Mouse (Mus musculus) MEL (cell line): ENCODE data around the gene Actr3. TPM values are rescaled to one million over a fixed set of nuclear protein-coding genes. Genes with fewer than 3 reads are reported as not detected.

Source experiments
- DNase-seq: peaks from one replicate; pipeline ENCODE4 v3.0.0; 2011; ENCODE audit warnings: low read depth, low spot score
- H3K27ac ChIP-seq: 2 replicates; pipeline ENCODE4 v1.5.1; 2012; ENCODE audit warnings: low read depth, mild to moderate bottlenecking, control low read depth, low read length, moderate library complexity; ENCODE audit not compliant: control insufficient read depth
- H3K27me3 ChIP-seq, 2 experiments: fragments of 150-350 bp in 1 of 2; sonication (generic) in 1 of 2; 2 replicates each; pipeline ENCODE4 v1.6.1; 2012; ENCODE audit warnings: low read length in 2 of 2, mild to moderate bottlenecking in 2 of 2, improper control_type of control experiment in 1 of 2, moderate library complexity in 1 of 2; ENCODE audit not compliant: insufficient read depth in 2 of 2, control insufficient read depth in 1 of 2
- H3K36me3 ChIP-seq, 2 experiments: 2 replicates each; pipeline ENCODE4 v1.6.1; 2012 to 2014; ENCODE audit warnings: low read length in 2 of 2, improper control_type of control experiment in 1 of 2, inconsistent platforms in 1 of 2, mild to moderate bottlenecking in 1 of 2; ENCODE audit not compliant: insufficient read depth in 2 of 2, control insufficient read depth in 1 of 2
- H3K4me1 ChIP-seq, 2 experiments: fragments of 150-350 bp in 1 of 2; sonication (generic) in 1 of 2; 2 replicates each; pipeline ENCODE4 v1.6.1; 2012; ENCODE audit warnings: low read length in 2 of 2, improper control_type of control experiment in 1 of 2, mild to moderate bottlenecking in 1 of 2; ENCODE audit not compliant: insufficient read depth in 2 of 2, control insufficient read depth in 1 of 2
- H3K4me3 ChIP-seq, 2 experiments: fragments of 150-350 bp in 1 of 2; sonication (generic) in 1 of 2; 2 replicates each; pipeline ENCODE4 v1.5.1; 2012; ENCODE audit warnings: low read depth in 2 of 2, low read length in 2 of 2, mild to moderate bottlenecking in 2 of 2, moderate library complexity in 2 of 2, control low read depth in 1 of 2, improper control_type of control experiment in 1 of 2; ENCODE audit not compliant: control insufficient read depth in 1 of 2, insufficient read depth in 1 of 2
- H3K79me2 ChIP-seq: 2 replicates; pipeline ENCODE4 v1.6.1; 2012; ENCODE audit warnings: mild to moderate bottlenecking, low read length, moderate library complexity; ENCODE audit not compliant: control insufficient read depth, poor library complexity, insufficient read depth
- H3K9ac ChIP-seq: 2 replicates; pipeline ENCODE4 v1.6.1; 2012; ENCODE audit warnings: low read depth, mild to moderate bottlenecking, control low read depth, low read length, moderate library complexity; ENCODE audit not compliant: control insufficient read depth, poor library complexity, severe bottlenecking
- H3K9me3 ChIP-seq: fragments of 150-350 bp; sonication (generic); replicated peaks from 2 replicates; pipeline ENCODE4 v1.6.1; 2012; ENCODE audit warnings: mild to moderate bottlenecking, low read length, improper control_type of control experiment, moderate library complexity; ENCODE audit not compliant: insufficient read depth
- BHLHE40 ChIP-seq: IDR thresholded peaks from 2 replicates; pipeline ENCODE4 v1.6.1; 2012; ENCODE audit warnings: low read depth, mild to moderate bottlenecking, inconsistent platforms, low read length, improper control_type of control experiment, borderline replicate concordance
- CHD1 ChIP-seq: IDR thresholded peaks from 2 replicates; pipeline ENCODE4 v1.6.1; 2012; ENCODE audit warnings: low read depth, mild to moderate bottlenecking, inconsistent platforms, low read length, improper control_type of control experiment
- CHD2 ChIP-seq: IDR thresholded peaks from 2 replicates; pipeline ENCODE4 v1.6.1; 2011; ENCODE audit warnings: low read length, improper control_type of control experiment
- E2F4 ChIP-seq: IDR thresholded peaks from 2 replicates; pipeline ENCODE4 v1.6.1; 2011; ENCODE audit warnings: low read depth, low read length, improper control_type of control experiment, borderline replicate concordance
- ELF1 ChIP-seq: IDR thresholded peaks from 2 replicates; pipeline ENCODE4 v1.6.1; 2014; ENCODE audit warnings: low read depth, mild to moderate bottlenecking, inconsistent platforms, low read length, improper control_type of control experiment, moderate library complexity
- EP300 ChIP-seq, 2 experiments: IDR thresholded peaks; 2 replicates each; pipeline ENCODE4 v1.6.1; 2011; ENCODE audit warnings: improper control_type of control experiment in 2 of 2, low read length in 2 of 2, low read depth in 1 of 2, mild to moderate bottlenecking in 1 of 2
- ETS1 ChIP-seq: IDR thresholded peaks from 2 replicates; pipeline ENCODE4 v1.6.1; 2012; ENCODE audit warnings: low read depth, mild to moderate bottlenecking, inconsistent platforms, low read length, improper control_type of control experiment, moderate library complexity
- GABPA ChIP-seq: IDR thresholded peaks from 2 replicates; pipeline ENCODE4 v1.6.1; 2012; ENCODE audit warnings: low read depth, mild to moderate bottlenecking, inconsistent platforms, low read length, improper control_type of control experiment, moderate library complexity
- GATA1 ChIP-seq: IDR thresholded peaks from 2 replicates; pipeline ENCODE4 v1.6.1; 2011; ENCODE audit warnings: low read depth, low read length, improper control_type of control experiment
- KAT2A ChIP-seq: conservative IDR thresholded peaks from 2 replicates; pipeline ENCODE4 v1.6.1; 2012; ENCODE audit warnings: low read depth, low read length, improper control_type of control experiment, inconsistent platforms
- MAFK ChIP-seq: IDR thresholded peaks from 2 replicates; pipeline ENCODE4 v1.6.1; 2011; ENCODE audit warnings: low read depth, mild to moderate bottlenecking, low read length, improper control_type of control experiment, borderline replicate concordance
- MEF2A ChIP-seq: IDR thresholded peaks from 2 replicates; pipeline ENCODE4 v1.6.1; 2014; ENCODE audit warnings: low read depth, mild to moderate bottlenecking, inconsistent platforms, low read length, improper control_type of control experiment; ENCODE audit not compliant: poor library complexity, insufficient replicate concordance, severe bottlenecking; ENCODE audit errors: extremely low read depth
- MXI1 ChIP-seq: IDR thresholded peaks from 2 replicates; pipeline ENCODE4 v1.6.1; 2011; ENCODE audit warnings: mild to moderate bottlenecking, low read depth, low read length, improper control_type of control experiment
- MYC ChIP-seq: IDR thresholded peaks from 2 replicates; pipeline ENCODE4 v1.6.1; 2011; ENCODE audit warnings: low read depth, mild to moderate bottlenecking, low read length, improper control_type of control experiment, moderate library complexity
- NRF1 ChIP-seq: IDR thresholded peaks from 2 replicates; pipeline ENCODE4 v1.6.1; 2014; ENCODE audit warnings: low read depth, mild to moderate bottlenecking, inconsistent platforms, low read length, improper control_type of control experiment, moderate library complexity; ENCODE audit not compliant: poor library complexity, insufficient read depth, severe bottlenecking
- POLR2A ChIP-seq, 2 experiments: IDR thresholded peaks; 2 replicates each; pipeline ENCODE4 v1.6.1; 2011 to 2012; ENCODE audit warnings: low read length in 2 of 2, mild to moderate bottlenecking in 2 of 2, control low read depth in 1 of 2, improper control_type of control experiment in 1 of 2, low read depth in 1 of 2, moderate library complexity in 1 of 2; ENCODE audit not compliant: control insufficient read depth in 1 of 2, insufficient read depth in 1 of 2, poor library complexity in 1 of 2
- POLR2AphosphoS2 ChIP-seq: IDR thresholded peaks from 2 replicates; pipeline ENCODE4 v1.6.1; 2011; ENCODE audit warnings: low read length, improper control_type of control experiment
- RAD21 ChIP-seq: IDR thresholded peaks from 2 replicates; pipeline ENCODE4 v1.6.1; 2011; ENCODE audit warnings: mild to moderate bottlenecking, low read depth, low read length, improper control_type of control experiment
- SIN3A ChIP-seq: IDR thresholded peaks from 2 replicates; pipeline ENCODE4 v1.6.1; 2012; ENCODE audit warnings: low read length, improper control_type of control experiment, inconsistent platforms
- SMC3 ChIP-seq: IDR thresholded peaks from 2 replicates; pipeline ENCODE4 v1.6.1; 2011; ENCODE audit warnings: low read depth, low read length, improper control_type of control experiment
- TAL1 ChIP-seq: IDR thresholded peaks from 2 replicates; pipeline ENCODE4 v1.6.1; 2012; ENCODE audit warnings: mild to moderate bottlenecking, inconsistent platforms, low read length, moderate library complexity, mixed read lengths
- TBP ChIP-seq: IDR thresholded peaks from 2 replicates; pipeline ENCODE4 v1.8.0; 2011; ENCODE audit warnings: low read depth, low read length, improper control_type of control experiment
- UBTF ChIP-seq: IDR thresholded peaks from 2 replicates; pipeline ENCODE4 v1.6.1; 2012; ENCODE audit warnings: low read depth, mild to moderate bottlenecking, inconsistent platforms, low read length, improper control_type of control experiment, moderate library complexity, borderline replicate concordance; ENCODE audit not compliant: insufficient read depth
- USF1 ChIP-seq: IDR thresholded peaks from 2 replicates; pipeline ENCODE4 v1.6.1; 2014; ENCODE audit warnings: low read depth, mild to moderate bottlenecking, inconsistent platforms, low read length, improper control_type of control experiment, moderate library complexity
- USF2 ChIP-seq, 2 experiments: IDR thresholded peaks; 2 replicates each; pipeline ENCODE4 v1.6.1; 2011 to 2012; ENCODE audit warnings: improper control_type of control experiment in 2 of 2, low read length in 2 of 2, borderline replicate concordance in 1 of 2, inconsistent platforms in 1 of 2, low read depth in 1 of 2, mild to moderate bottlenecking in 1 of 2; ENCODE audit not compliant: insufficient read depth in 1 of 2
- ZC3H11A ChIP-seq: IDR thresholded peaks from 2 replicates; pipeline ENCODE4 v1.6.1; 2012; ENCODE audit warnings: low read depth, mild to moderate bottlenecking, inconsistent platforms, low read length, improper control_type of control experiment
- ZKSCAN1 ChIP-seq: IDR thresholded peaks from 2 replicates; pipeline ENCODE4 v1.6.1; 2012; ENCODE audit warnings: low read depth, mild to moderate bottlenecking, inconsistent platforms, low read length, improper control_type of control experiment, moderate library complexity
- ZMIZ1 ChIP-seq: IDR thresholded peaks from 2 replicates; pipeline ENCODE4 v1.6.1; 2012; ENCODE audit warnings: low read depth, mild to moderate bottlenecking, inconsistent platforms, low read length, improper control_type of control experiment, moderate library complexity
- ZNF384 ChIP-seq: IDR thresholded peaks from 2 replicates; pipeline ENCODE4 v1.6.1; 2012; ENCODE audit warnings: low read depth, mild to moderate bottlenecking, inconsistent platforms, low read length, improper control_type of control experiment
- polyA plus RNA-seq, 2 experiments: library from polyadenylated mRNA; stranded (reverse) in 1 of 2; unstranded in 1 of 2; fragments of >175 nt in 1 of 2; fragments of >200 nt in 1 of 2; gene quantifications; 2 replicates each; pipeline versions ENCODE4 v1.2.1 to v1.2.4; 2012; ENCODE audit warnings: low replicate concordance in 2 of 2, low read depth in 1 of 2; ENCODE audit not compliant: insufficient read length in 2 of 2, insufficient read depth in 1 of 2, missing spikeins in 1 of 2
- total RNA-seq: library from RNA; depleted of rRNA; stranded (reverse); fragments of 300-350 nt; gene quantifications from 2 replicates; pipeline ENCODE4 v1.2.3, GENCODE M21; 2012

Gene Actr3
- total and polyA plus RNA-seq, 3 experiments: 154 to 211 TPM; not detected in 1

DNA sequence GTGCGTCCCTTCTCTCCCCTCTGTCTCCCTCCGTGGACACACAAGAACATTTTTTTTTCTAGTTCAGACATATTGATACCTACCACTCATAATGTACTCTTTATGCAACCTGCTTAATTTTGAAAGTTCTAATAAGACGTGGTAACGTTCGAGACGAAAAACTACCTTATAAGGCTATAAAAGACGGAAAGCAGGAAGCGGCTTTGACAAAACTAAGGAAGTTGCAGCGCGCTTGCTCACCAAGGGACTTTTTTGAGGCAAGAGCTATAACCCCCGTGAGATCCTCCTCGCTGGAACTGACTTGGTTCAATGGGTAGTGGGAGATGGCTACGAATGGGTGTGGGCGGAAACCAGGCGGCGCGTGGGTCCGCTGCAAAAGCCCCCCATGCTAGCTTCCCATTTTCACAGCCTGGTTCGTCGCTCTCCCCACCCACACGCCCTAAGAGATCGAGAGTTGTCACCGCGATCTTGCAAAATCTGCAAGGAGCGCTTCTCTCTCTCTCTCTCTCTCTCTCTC, 984 bp downstream of the Actr3 start (continued):
- TF ChIP-seq POLR2A (IDR thresholded peaks at IDR 0.05; ENCODE audit: control insufficient read depth in 1 of 2, insufficient read depth in 1 of 2, low read depth in 1 of 2, low read length in 2 of 2, poor library complexity in 1 of 2): peak in 1 of 2 experiments; percentile 63; a peak in 2 of 4 replicates
- TF ChIP-seq ZNF384: peak; percentile 63; the same call in 1 of the 2 replicates
- no peak for TF ChIP-seq SMC3
- peak; percentile 90 for TF ChIP-seq ELF1
- no peak for TF ChIP-seq MAFK
- no peak for TF ChIP-seq KAT2A
- TF ChIP-seq SIN3A: peak; percentile 83
- no peak for TF ChIP-seq MEF2A
- TF ChIP-seq GABPA: no peak
- TF ChIP-seq MYC: peak; percentile 57; the same call in 1 of the 2 replicates
- TF ChIP-seq RAD21: no peak
- no peak for TF ChIP-seq ZKSCAN1
- peak; percentile 15 to 31; a peak in 1 of 4 replicates for TF ChIP-seq EP300 (IDR thresholded peaks at IDR 0.05; ENCODE audit: low read depth in 1 of 2, low read length in 2 of 2)
- peak; percentile 75 for TF ChIP-seq TBP
- peak; percentile 65; the same call in 1 of the 2 replicates for TF ChIP-seq CHD1
- TF ChIP-seq POLR2AphosphoS2: peak; percentile 43; the same call in 1 of the 2 replicates
- TF ChIP-seq, all 39 proteins: peak for 14

DNA sequence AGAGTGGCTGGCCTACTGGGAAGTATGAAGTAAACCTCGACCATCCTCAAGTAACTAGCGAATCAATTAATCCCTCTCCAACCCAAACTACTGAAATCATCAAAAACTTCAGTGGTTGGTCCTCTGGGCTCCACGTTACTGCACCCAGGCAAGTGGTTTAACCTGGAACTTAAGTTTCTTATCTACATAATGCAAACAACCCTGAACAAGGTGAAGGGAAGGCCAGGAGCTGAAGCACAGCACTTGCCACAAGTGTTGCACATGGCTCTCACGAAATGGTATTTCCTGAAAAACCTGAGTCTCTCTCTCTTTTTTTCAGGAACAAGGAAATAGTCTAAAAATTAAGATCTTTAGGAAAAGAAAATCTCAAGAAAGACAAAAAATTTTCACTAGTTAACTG, 4.2 kb downstream of the Actr3 start:
- Histone ChIP-seq H3K79me2 (peaks cover 73% of the 10 kb centered on the region), H3K27me3 (no peaks in the 10 kb centered on the region), H3K9me3 (no peaks in the 10 kb centered on the region), H3K27ac (no peak overlapping the region), H3K9ac (no peak overlapping the region), H3K4me3 (no peak overlapping the region), H3K4me1 (peaks cover 12 to 17% of the 10 kb centered on the region in 2 experiments), H3K36me3 (peaks cover 9 to 60% of the 10 kb centered on the region in 2 experiments)
- DNase-seq: no peak
- TF ChIP-seq TBP (no peak), ZMIZ1 (no peak)

DNA sequence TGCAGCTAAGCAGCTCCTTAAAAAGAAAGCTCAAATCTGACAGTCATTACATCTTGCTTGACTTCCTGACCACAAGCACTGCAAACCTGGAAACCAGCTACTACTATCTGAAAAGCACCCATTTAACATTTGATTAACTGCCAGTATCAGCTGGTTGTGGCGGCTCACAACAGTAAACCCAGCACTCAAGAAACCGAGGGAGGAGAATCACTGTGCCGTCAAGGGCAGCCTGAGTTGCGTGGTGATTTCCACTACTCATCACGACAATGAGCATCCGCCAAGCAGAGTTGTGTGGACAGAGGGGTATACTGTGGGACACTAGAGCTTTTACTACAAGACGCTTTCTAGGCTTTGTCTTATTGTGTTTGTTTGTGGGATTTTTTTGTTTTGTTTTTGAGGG, 4.8 kb downstream of the Actr3 start:
- Histone ChIP-seq H3K4me1 (peaks cover 13 to 17% of the 10 kb centered on the region in 2 experiments), H3K36me3 (peaks cover 11 to 60% of the 10 kb centered on the region in 2 experiments), H3K9me3 (no peaks in the 10 kb centered on the region), H3K27me3 (no peaks in the 10 kb centered on the region), H3K27ac (no peak overlapping the region), H3K79me2 (peaks cover 76% of the 10 kb centered on the region), H3K4me3 (no peak overlapping the region), H3K9ac (no peak overlapping the region; the same call in 1 of the 2 replicates)
- DNase-seq: peak; percentile 68
- TF ChIP-seq GATA1: peak; percentile 67
- TF ChIP-seq ELF1: 0 out of 2 replicates have a peak, but pooled peaks have one; percentile 18
- TF ChIP-seq USF1: no peak
- no peak for TF ChIP-seq E2F4
- no peak for TF ChIP-seq ZC3H11A
- peak; percentile 92 for TF ChIP-seq ETS1
- no peak for TF ChIP-seq BHLHE40
- TF ChIP-seq CHD2: no peak
- no peak for TF ChIP-seq NRF1
- peak in 1 of 2 experiments; percentile 70; a peak in 2 of 4 replicates for TF ChIP-seq EP300 (IDR thresholded peaks at IDR 0.05; ENCODE audit: low read depth in 1 of 2, low read length in 2 of 2)
- TF ChIP-seq TAL1: no peak
- TF ChIP-seq MAFK: peak; percentile 70; the same call in 1 of the 2 replicates
- no peak for TF ChIP-seq UBTF
- no peak for TF ChIP-seq USF2 (IDR thresholded peaks at IDR 0.05; ENCODE audit: borderline replicate concordance in 1 of 2, insufficient read depth in 1 of 2, low read depth in 1 of 2, low read length in 2 of 2)
- TF ChIP-seq MXI1: peak; percentile 71
